13 mouse cellular contexts compared by ENCODE assay signal in the genomic region with DNA sequence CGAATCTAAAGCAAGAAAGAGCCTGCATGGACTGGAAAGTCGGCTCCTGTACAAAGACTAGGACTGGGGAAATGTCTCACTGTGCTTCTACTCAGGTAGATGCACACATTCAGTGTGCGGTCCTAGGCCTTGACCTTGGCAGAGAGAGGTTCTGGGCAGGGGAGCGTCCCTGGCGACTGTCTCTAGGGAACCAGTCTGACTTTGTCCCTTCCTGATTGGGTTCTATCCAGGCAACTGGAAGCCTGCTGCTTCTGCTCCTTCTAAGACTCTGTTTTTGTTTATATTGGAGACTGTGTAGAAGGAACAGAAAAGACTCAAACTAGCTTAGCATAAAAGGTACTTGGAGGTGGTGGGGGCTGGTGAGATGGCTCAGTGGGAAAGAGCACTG. TPM values are rescaled to one million over a fixed set of nuclear protein-coding genes. Genes with fewer than 3 reads are reported as not detected.
A peak's percentile ranks its signal among the peaks of the same experiment; 100 is the strongest.
DNase-seq lines count a peak whose midpoint lies in the region; ATAC-seq lines count a peak whose summit lies in the region.
"Had no signal": no experiment of that assay in that cellular context is flagged by ENCODE, and none has a peak within 500 bp of the region (broad histone marks: within the 10 kb centered on the region; RNA-seq: fewer than 3 reads in every experiment).

No protein-coding gene starts in this region.

- no peak for ATAC-seq in megakaryocyte progenitor cell, adult 5-6 weeks (replicated peaks; ENCODE audit: poor library complexity)
- ATAC-seq: activated CD4-positive, CD25-positive, alpha-beta regulatory T cell, adult 4 months; midbrain, embryonic 16.5 days had no signal

- DNase-seq in kidney, adult 11 months, result peak; percentile 38
- no peak for DNase-seq in kidney, adult 9 months
- peak; percentile 69 for DNase-seq in ES-CJ7 (ENCODE audit: low read depth, low spot score)
- DNase-seq in R1 (ENCODE audit: low read depth, low spot score), result peak; percentile 65
- DNase-seq in kidney, postnatal 36 days, result peak; percentile 37 to 38
- DNase-seq in urinary bladder, postnatal 14 days (ENCODE audit: low spot score), result no peak
- DNase-seq: adrenal gland, postnatal 36 days; gastrocnemius, postnatal 25 days; liver, embryonic 13.5 days; right cerebral cortex, postnatal 14 days had no signal

RNA-seq across cellular contexts. Expression of gene Srp9, which starts 32.1 kb away (rescaled TPM):
- total RNA-seq in megakaryocyte progenitor cell, adult 5-6 weeks (2015), result 157 and 164 TPM in 2 replicates
- total RNA-seq in megakaryocyte progenitor cell, adult 5-6 weeks (2017), result 123 and 133 TPM in 2 replicates

Comparison
In these comparisons a context has a peak if more than half of its experiments do, and no peak if none do; other contexts are left out.
1. DNase-seq: peak in kidney, adult 11 months (single experiment), ES-CJ7 (single experiment), R1 (single experiment) and kidney, postnatal 36 days (2 of 2); none in kidney, adult 9 months (single experiment) and urinary bladder, postnatal 14 days (single experiment).